Mouse (Mus musculus) gastrocnemius, adult 18-20 months (tissue): ENCODE results near the gene Agap2. TPM values are rescaled to one million over a fixed set of nuclear protein-coding genes. Genes with fewer than 3 reads are reported as not detected.

Experiments
- DNase-seq: peaks from one replicate; pipeline ENCODE4 v3.0.0; 2021; ENCODE audit warnings: low spot score
- long read RNA-seq, 2 experiments: library from polyadenylated mRNA; stranded (forward); transcript quantifications; one replicate each; pipeline ENCODE4 v2.0.0; 2021
- total RNA-seq, 2 experiments: library from RNA; stranded (reverse); gene quantifications; 2 replicates each; pipeline ENCODE4 v1.2.3; 2021

The Agap2 gene
- 1 to 10 TPM; 1.3 to 1.7 TPM for total RNA-seq
- long read RNA-seq, experiment 1, partial matches to known transcripts, result 0 of 1 reads
- long read RNA-seq, experiment 1, other reads (novel, unspliced or antisense), result 1 of 1 reads
- long read RNA-seq, experiment 2, result 0 reads

- DNase-seq, result no peak
Observed at GRCm38 (mm10) chr10:127075080-127075479, at the start of gene Agap2. TSS of gene Agap2 (plus strand) at chr10:127075284.

- DNase-seq, result peak; percentile 92
Observed at GRCm38 (mm10) chr10:127030336-127031296, 44.5 kb upstream of the Agap2 start, which contains the start of gene Tsfm. TSS of gene Tsfm (minus strand) at chr10:127030840.

GRCm38 (mm10) chr10:127033301-127033741 is 41.8 kb upstream of the Agap2 start:
- DNase-seq, result no peak

GRCm38 (mm10) chr10:127036273-127036672 is 38.8 kb upstream of the Agap2 start:
- DNase-seq, result no peak

GRCm38 (mm10) chr10:127037641-127038040 is 37.4 kb upstream of the Agap2 start:
- no peak for DNase-seq

GRCm38 (mm10) chr10:127040569-127041214 is 34.4 kb upstream of the Agap2 start:
- no peak for DNase-seq

GRCm38 (mm10) chr10:127041274-127041766 is 33.8 kb upstream of the Agap2 start, which contains the start of the genes Mettl1 and Eef1akmt3:
TSS of gene Mettl1 (plus strand) at chr10:127041414.
TSS of gene Eef1akmt3 (minus strand) at chr10:127041513.
- no peak for DNase-seq

- peak; percentile 87 for DNase-seq
Observed at GRCm38 (mm10) chr10:127041774-127042338, 33.2 kb upstream of the Agap2 start.

GRCm38 (mm10) chr10:127042468-127043115 is 32.5 kb upstream of the Agap2 start:
- DNase-seq, result no peak

GRCm38 (mm10) chr10:127043187-127043586 is 31.9 kb upstream of the Agap2 start:
- DNase-seq, result no peak

- DNase-seq, result no peak
Observed at GRCm38 (mm10) chr10:127047954-127048353, 27.1 kb upstream of the Agap2 start, which contains the start of gene Cyp27b1. TSS of gene Cyp27b1 (plus strand) at chr10:127048250.

- DNase-seq, result no peak
Observed at GRCm38 (mm10) chr10:127048608-127049394, 26.3 kb upstream of the Agap2 start.

- no peak for DNase-seq
Observed at GRCm38 (mm10) chr10:127049395-127050118, 25.5 kb upstream of the Agap2 start.

- no peak for DNase-seq
Observed at GRCm38 (mm10) chr10:127050119-127050474, 25.0 kb upstream of the Agap2 start.

- no peak for DNase-seq
Observed at GRCm38 (mm10) chr10:127054646-127055045, 20.4 kb upstream of the Agap2 start.

GRCm38 (mm10) chr10:127055406-127055805 is 19.7 kb upstream of the Agap2 start:
- no peak for DNase-seq

GRCm38 (mm10) chr10:127056490-127056889 is 18.6 kb upstream of the Agap2 start:
- DNase-seq, result no peak

- peak; percentile 74 for DNase-seq
Observed at GRCm38 (mm10) chr10:127058161-127058560, 16.9 kb upstream of the Agap2 start.

GRCm38 (mm10) chr10:127058708-127059107 is 16.4 kb upstream of the Agap2 start:
- no peak for DNase-seq
